20 mouse cellular contexts compared by ENCODE assay signal in the genomic region with DNA sequence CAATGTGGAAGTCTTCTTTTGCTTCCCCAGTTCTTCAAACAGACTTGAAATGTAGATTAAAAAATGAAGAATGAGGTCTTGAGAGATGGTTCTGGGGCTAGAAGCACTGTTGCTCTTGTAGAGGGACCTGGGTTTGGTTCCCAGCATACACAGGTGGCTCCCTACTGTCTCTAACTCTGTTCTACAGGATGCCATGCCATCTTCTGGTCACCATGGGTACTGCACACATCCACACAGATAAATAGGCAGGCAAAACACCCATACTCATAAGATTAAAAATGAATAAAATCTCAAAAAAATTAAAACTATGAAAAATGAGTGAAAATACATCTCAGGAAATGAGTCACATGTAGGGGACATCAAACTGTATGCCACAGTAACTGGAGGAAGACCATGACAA.
DNase-seq lines count a peak whose midpoint lies in the region; ATAC-seq and TF ChIP-seq lines count a peak whose summit lies in the region.
"Had no signal": no experiment of that assay in that cellular context is flagged by ENCODE, and none has a peak within 500 bp of the region (broad histone marks: within the 10 kb centered on the region; RNA-seq: fewer than 3 reads in every experiment).

No protein-coding gene starts in this region.

- peak; percentile 30 for TF ChIP-seq CTCF in gastrocnemius, adult 2 months (IDR thresholded peaks at IDR 0.05)
- TF ChIP-seq CTCF in layer of hippocampus, adult 2 months (conservative IDR thresholded peaks at IDR 0.05) = peak; percentile 53
- TF ChIP-seq CTCF in stomach, postnatal 0 days (IDR thresholded peaks at IDR 0.05; ENCODE audit: low read depth) = peak; percentile 49

- no peak for ATAC-seq in stomach, postnatal 0 days (ENCODE audit: low FRiP score, low TSS enrichment)
- ATAC-seq in megakaryocyte-erythroid progenitor cell, adult 5-6 weeks (replicated peaks; ENCODE audit: low FRiP score, low TSS enrichment, poor library complexity, severe bottlenecking) = no peak
- ATAC-seq: activated CD4-positive, CD25-positive, alpha-beta regulatory T cell, adult 4 months; forebrain, embryonic 16.5 days; intestine, embryonic 15.5 days had no signal

- H3K27ac ChIP-seq in gastrocnemius, adult 2 months = no peak overlapping the region
- H3K27ac ChIP-seq in layer of hippocampus, adult 2 months = no peak overlapping the region
- H3K27ac ChIP-seq in stomach, postnatal 0 days (replicated peaks) = no peak overlapping the region
- H3K27ac ChIP-seq: embryonic facial prominence, embryonic 12.5 days; hindbrain, embryonic 12.5 days; intestine, embryonic 15.5 days; neural tube, embryonic 13.5 days had no signal

- no peaks in the 10 kb centered on the region for H3K36me3 ChIP-seq in stomach, postnatal 0 days (ENCODE audit: control insufficient read depth, insufficient read depth, low read length)
- H3K36me3 ChIP-seq: embryonic facial prominence, embryonic 12.5 days; hindbrain, embryonic 12.5 days; intestine, embryonic 15.5 days; neural tube, embryonic 13.5 days had no signal

- H3K9ac ChIP-seq in stomach, postnatal 0 days (ENCODE audit: low read length) = no peak overlapping the region
- H3K9ac ChIP-seq: embryonic facial prominence, embryonic 12.5 days; hindbrain, embryonic 12.5 days; intestine, embryonic 15.5 days; neural tube, embryonic 13.5 days had no signal

- H3K4me2 ChIP-seq in stomach, postnatal 0 days (replicated peaks; ENCODE audit: low read depth) = no peak overlapping the region
- H3K4me2 ChIP-seq: embryonic facial prominence, embryonic 12.5 days; hindbrain, embryonic 12.5 days; intestine, embryonic 15.5 days; neural tube, embryonic 13.5 days had no signal

- TF ChIP-seq EP300 in stomach, postnatal 0 days (optimal IDR thresholded peaks at IDR 0.05) = no peak

- H3K27me3 ChIP-seq in stomach, postnatal 0 days (ENCODE audit: control insufficient read depth, insufficient read depth, low read length) = no peaks in the 10 kb centered on the region
- H3K27me3 ChIP-seq: embryonic facial prominence, embryonic 12.5 days; hindbrain, embryonic 12.5 days; intestine, embryonic 15.5 days; neural tube, embryonic 13.5 days had no signal

- no peaks in the 10 kb centered on the region for H3K9me3 ChIP-seq in stomach, postnatal 0 days (ENCODE audit: control insufficient read depth, low read length)
- H3K9me3 ChIP-seq: embryonic facial prominence, embryonic 12.5 days; hindbrain, embryonic 12.5 days; intestine, embryonic 15.5 days; neural tube, embryonic 13.5 days had no signal

- intact Hi-C loops in gastrocnemius, adult 2 months (cut with DNase I) = no loop called here

- no peak for DNase-seq in gastrocnemius, adult 2 months
- no peak for DNase-seq in gastrocnemius, adult 8-10 months (ENCODE audit: low spot score in 2 of 2)
- no peak for DNase-seq in layer of hippocampus, adult 2 months (ENCODE audit: low spot score in 2 of 2)
- no peak for DNase-seq in layer of hippocampus, adult 9-11 months
- DNase-seq in thymus, postnatal 4 days = peak; percentile 19
- no peak for DNase-seq in thymus, adult 18-20 months
- DNase-seq in stomach, postnatal 0 days (ENCODE audit: low spot score) = no peak
- DNase-seq: adrenal gland, postnatal 25 days; cerebellum, adult 2 months; gastrocnemius, postnatal 10 days; kidney, postnatal 4 days; lung, postnatal 10 days; right cerebral cortex, postnatal 14 days had no signal

- no peak overlapping the region for H3K4me3 ChIP-seq in gastrocnemius, adult 2 months
- H3K4me3 ChIP-seq in layer of hippocampus, adult 2 months = no peak overlapping the region
- no peak overlapping the region for H3K4me3 ChIP-seq in stomach, postnatal 0 days (ENCODE audit: low read depth, low read length)
- H3K4me3 ChIP-seq: embryonic facial prominence, embryonic 12.5 days; hindbrain, embryonic 12.5 days; intestine, embryonic 15.5 days; neural tube, embryonic 13.5 days had no signal

- no peaks in the 10 kb centered on the region for H3K4me1 ChIP-seq in stomach, postnatal 0 days (replicated peaks; ENCODE audit: control insufficient read depth, insufficient read depth)
- H3K4me1 ChIP-seq: embryonic facial prominence, embryonic 12.5 days; hindbrain, embryonic 12.5 days; intestine, embryonic 15.5 days had no signal
